Mouse (Mus musculus) hindbrain, postnatal 0 days (tissue): Measurements from ENCODE around the gene Zfp523. TPM values are rescaled to one million over a fixed set of nuclear protein-coding genes. Genes with fewer than 3 reads are reported as not detected.
A peak's percentile ranks its signal among the peaks of the same experiment; 100 is the strongest.

ENCODE experiments used
- ATAC-seq: fragments of 200-750 bp; cut with Nextera tagmentation; 2 replicates; pipeline ENCODE4 v1.8.0; 2017; ENCODE audit warnings: mild to moderate bottlenecking, moderate TSS enrichment, moderate library complexity
- DNase-seq: peaks from one replicate; pipeline ENCODE4 v3.0.0-alpha.2; 2015; ENCODE audit warnings: low spot score
- H3K27ac ChIP-seq: fragments of 300-500 bp; sonication (generic); 2 replicates; pipeline ENCODE4 v1.5.1; 2014; ENCODE audit warnings: mild to moderate bottlenecking
- H3K27me3 ChIP-seq: fragments of 300-500 bp; sonication (generic); 2 replicates; pipeline ENCODE4 v1.6.1; 2014; ENCODE audit warnings: low read length, mixed read lengths; ENCODE audit not compliant: insufficient read depth
- H3K36me3 ChIP-seq: fragments of 300-500 bp; sonication (generic); 2 replicates; pipeline ENCODE4 v1.6.1; 2014; ENCODE audit warnings: low read length, mixed read lengths; ENCODE audit not compliant: insufficient read depth
- H3K4me1 ChIP-seq: fragments of 300-500 bp; sonication (generic); 2 replicates; pipeline ENCODE4 v1.6.1; 2014; ENCODE audit warnings: antibody characterized with exemption, low read length, mixed read lengths; ENCODE audit not compliant: insufficient read depth
- H3K4me2 ChIP-seq: fragments of 300-500 bp; sonication (generic); 2 replicates; pipeline ENCODE4 v1.6.1; 2014; ENCODE audit warnings: low read depth, mild to moderate bottlenecking, low read length, moderate library complexity, mixed read lengths
- H3K4me3 ChIP-seq: fragments of 300-500 bp; sonication (generic); 2 replicates; pipeline ENCODE4 v1.5.1; 2014; ENCODE audit warnings: low read length
- H3K9ac ChIP-seq: fragments of 300-500 bp; sonication (generic); replicated peaks from 2 replicates; pipeline ENCODE4 v1.6.1; 2014; ENCODE audit warnings: mild to moderate bottlenecking, low read length, moderate library complexity, mixed read lengths
- H3K9me3 ChIP-seq: fragments of 300-500 bp; sonication (generic); 2 replicates; pipeline ENCODE4 v1.6.1; 2016; ENCODE audit warnings: low read length, mixed read lengths
- CTCF ChIP-seq: IDR thresholded peaks from 2 replicates; pipeline ENCODE4 v1.5.1; 2016; ENCODE audit warnings: antibody characterized with exemption, control low read depth, low read depth
- WGBS: fragments of 180-500 bp; shearing (Covaris S2); extraction: QIAGEN DNeasy Blood & Tissue Kit; methylation state at CpG from one replicate; pipeline ENCODE4 v1.1.7; 2014; 5-methylcytosine and 5-hydroxymethylcytosine counted together
- polyA plus RNA-seq: library from polyadenylated mRNA; unstranded; fragments of >200 nt; fragmentation: Nextera tagmentation; extraction: Ambion mirVana; gene quantifications from 2 replicates; pipeline ENCODE4 v1.2.1, GENCODE M21; 2015
- total RNA-seq: library from RNA; depleted of rRNA; stranded (reverse); fragments of >200 nt; gene quantifications from 2 replicates; pipeline ENCODE4 v1.2.3, GENCODE M21; 2014

Zfp523 gene
- total and polyA plus RNA-seq, 2 experiments from 2014 or later = 37.7 to 76.0 TPM

- Histone ChIP-seq H3K9ac (no peak overlapping the region), H3K27me3 (no peaks in the 10 kb centered on the region), H3K4me2 (no peak overlapping the region), H3K36me3 (no peaks in the 10 kb centered on the region), H3K4me1 (no peaks in the 10 kb centered on the region), H3K9me3 (no peaks in the 10 kb centered on the region), H3K4me3 (no peak overlapping the region), H3K27ac (no peak overlapping the region)
- TF ChIP-seq CTCF = no peak
- ATAC-seq = no peak
- WGBS = 81% methylated on average over 6 of the region's 6 CpGs
- DNase-seq = no peak
Measured at GRCm38 (mm10) chr17:28153095-28153494, 23.8 kb upstream of the Zfp523 start.

GRCm38 (mm10) chr17:28154970-28155369 lies 22.0 kb upstream of the Zfp523 start:
- no peaks in the 10 kb centered on the region for H3K27me3 ChIP-seq
- H3K4me1 ChIP-seq = no peaks in the 10 kb centered on the region
- no peak overlapping the region for H3K4me2 ChIP-seq
- H3K9ac ChIP-seq = no peak overlapping the region
- no peaks in the 10 kb centered on the region for H3K36me3 ChIP-seq
- 86% methylated on average over 8 of the region's 8 CpGs for WGBS
- no peaks in the 10 kb centered on the region for H3K9me3 ChIP-seq
- no peak for TF ChIP-seq CTCF
- H3K27ac ChIP-seq = no peak overlapping the region
- DNase-seq (no peak), ATAC-seq (no peak)
- H3K4me3 ChIP-seq = no peak overlapping the region

GRCm38 (mm10) chr17:28160361-28160760 lies 16.6 kb upstream of the Zfp523 start:
- Histone ChIP-seq H3K9me3 (no peaks in the 10 kb centered on the region), H3K36me3 (no peaks in the 10 kb centered on the region), H3K4me2 (no peak overlapping the region), H3K4me3 (no peak overlapping the region), H3K4me1 (no peaks in the 10 kb centered on the region), H3K27me3 (no peaks in the 10 kb centered on the region), H3K9ac (no peak overlapping the region), H3K27ac (no peak overlapping the region)
- 37% methylated on average over 10 of the region's 10 CpGs for WGBS
- no peak for TF ChIP-seq CTCF
- DNase-seq (no peak), ATAC-seq (no peak)

GRCm38 (mm10) chr17:28161310-28161881 lies 15.5 kb upstream of the Zfp523 start:
- Histone ChIP-seq H3K9ac (no peak overlapping the region), H3K4me3 (no peak overlapping the region), H3K4me2 (no peak overlapping the region), H3K36me3 (no peaks in the 10 kb centered on the region), H3K9me3 (no peaks in the 10 kb centered on the region), H3K27me3 (no peaks in the 10 kb centered on the region), H3K27ac (no peak overlapping the region), H3K4me1 (no peaks in the 10 kb centered on the region)
- ATAC-seq (no peak), DNase-seq (no peak)
- no peak for TF ChIP-seq CTCF
- WGBS = 35% methylated on average over 9 of the region's 11 CpGs

GRCm38 (mm10) chr17:28163666-28164065 lies 13.3 kb upstream of the Zfp523 start:
- Histone ChIP-seq H3K4me3 (no peak overlapping the region), H3K4me2 (no peak overlapping the region), H3K4me1 (no peaks in the 10 kb centered on the region), H3K9me3 (no peaks in the 10 kb centered on the region), H3K9ac (no peak overlapping the region), H3K27me3 (no peaks in the 10 kb centered on the region), H3K36me3 (no peaks in the 10 kb centered on the region; the same call in 1 of the 2 replicates), H3K27ac (no peak overlapping the region)
- ATAC-seq = peak; percentile 40; the same call in 1 of the 2 replicates
- 5% methylated on average over 6 of the region's 6 CpGs for WGBS
- peak; percentile 95 for TF ChIP-seq CTCF
- DNase-seq = peak; percentile 79

- Histone ChIP-seq H3K36me3 (no peaks in the 10 kb centered on the region; the same call in 1 of the 2 replicates), H3K9ac (no peak overlapping the region), H3K4me3 (no peak overlapping the region), H3K27ac (0 out of 2 replicates have a peak overlapping the region, but pooled peaks have one; percentile 8), H3K9me3 (no peaks in the 10 kb centered on the region), H3K27me3 (no peaks in the 10 kb centered on the region), H3K4me2 (no peak overlapping the region), H3K4me1 (no peaks in the 10 kb centered on the region; the same call in 1 of the 2 replicates)
- no peak for ATAC-seq
- no peak for TF ChIP-seq CTCF
- no peak for DNase-seq
- WGBS = 77% methylated on average over 6 of the region's 6 CpGs
Measured at GRCm38 (mm10) chr17:28170460-28171305, 6.2 kb upstream of the Zfp523 start.
